Mouse (Mus musculus) forebrain, embryonic 11.5 days (tissue): Measurements from ENCODE around the gene Mpig6b. TPM values are rescaled to one million over a fixed set of nuclear protein-coding genes. Genes with fewer than 3 reads are reported as not detected.

Experiments used
- ATAC-seq: fragments of 200-750 bp; cut with Nextera tagmentation; replicated peaks from 2 replicates; pipeline ENCODE4 v1.8.0; 2017; ENCODE audit warnings: moderate TSS enrichment; ENCODE audit not compliant: low FRiP score
- DNase-seq: peaks from one replicate; pipeline ENCODE4 v3.0.0-alpha.2; 2017; ENCODE audit warnings: low spot score
- H3K27ac ChIP-seq: fragments of 300-500 bp; sonication (generic); 2 replicates; pipeline ENCODE4 v1.5.1; 2014; ENCODE audit warnings: low read depth, low read length
- H3K27me3 ChIP-seq: fragments of 300-500 bp; sonication (generic); 2 replicates; pipeline ENCODE4 v1.6.1; 2014; ENCODE audit warnings: mild to moderate bottlenecking, low read length, mixed read lengths; ENCODE audit not compliant: control insufficient read depth, insufficient read depth
- H3K36me3 ChIP-seq: fragments of 300-500 bp; sonication (generic); 2 replicates; pipeline ENCODE4 v1.6.1; 2014; ENCODE audit warnings: mild to moderate bottlenecking, low read length, moderate library complexity, mixed read lengths; ENCODE audit not compliant: control insufficient read depth, insufficient read depth
- H3K4me1 ChIP-seq: fragments of 300-500 bp; sonication (generic); replicated peaks from 2 replicates; pipeline ENCODE4 v1.6.1; 2014; ENCODE audit warnings: low read length, mixed read lengths; ENCODE audit not compliant: control insufficient read depth, insufficient read depth
- H3K4me2 ChIP-seq: fragments of 300-500 bp; sonication (generic); 2 replicates; pipeline ENCODE4 v1.6.1; 2014; ENCODE audit warnings: low read depth, mild to moderate bottlenecking, low read length, moderate library complexity, mixed read lengths; ENCODE audit not compliant: severe bottlenecking
- H3K4me3 ChIP-seq: fragments of 300-500 bp; sonication (generic); 2 replicates; pipeline ENCODE4 v1.5.1; 2014; ENCODE audit warnings: low read depth, low read length
- H3K9ac ChIP-seq: fragments of 300-500 bp; sonication (generic); 2 replicates; pipeline ENCODE4 v1.6.1; 2014; ENCODE audit warnings: low read length
- H3K9me3 ChIP-seq: fragments of 300-500 bp; sonication (generic); 2 replicates; pipeline ENCODE4 v1.6.1; 2016; ENCODE audit warnings: low read length, mixed read lengths; ENCODE audit not compliant: control insufficient read depth
- WGBS: fragments of 180-500 bp; shearing (Covaris S2); extraction: QIAGEN DNeasy Blood & Tissue Kit; methylation state at CpG from one replicate; pipeline ENCODE4 v1.1.7; 2014; 5-methylcytosine and 5-hydroxymethylcytosine counted together
- polyA plus RNA-seq: library from polyadenylated mRNA; unstranded; fragments of >200 nt; fragmentation: Nextera tagmentation; extraction: Ambion mirVana; gene quantifications from 2 replicates; pipeline ENCODE4 v1.2.1, GENCODE M21; 2014

The Mpig6b gene
- polyA plus RNA-seq, 1 experiment from 2014 or later = 1.3 TPM

DNA sequence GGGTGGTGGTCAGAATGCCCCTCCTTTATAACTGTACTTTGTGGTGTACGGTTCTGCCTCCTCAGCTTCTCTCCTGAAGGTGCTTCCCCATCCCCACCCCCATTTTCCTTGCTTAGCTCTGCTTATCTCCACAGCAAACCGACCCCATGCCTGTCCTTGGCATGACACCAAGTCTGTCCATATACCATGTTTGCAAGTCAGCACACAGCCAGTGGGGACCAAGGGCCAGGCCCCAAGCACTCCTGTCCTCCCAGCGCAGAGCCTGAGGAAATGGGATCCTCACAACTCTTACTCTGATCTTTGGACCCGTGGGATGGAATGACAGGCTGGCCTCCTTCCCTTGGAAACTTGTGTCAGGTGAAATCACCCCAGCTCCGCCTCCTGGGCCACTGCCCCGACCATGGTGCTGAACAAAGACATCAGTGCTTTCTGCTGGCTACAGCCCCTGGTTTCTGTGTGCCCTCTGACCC is 37.3 kb upstream of the Mpig6b start:
- Histone ChIP-seq H3K9ac (no peak overlapping the region), H3K9me3 (no peaks in the 10 kb centered on the region), H3K27me3 (no peaks in the 10 kb centered on the region), H3K4me2 (no peak overlapping the region), H3K4me3 (no peak overlapping the region), H3K27ac (no peak overlapping the region), H3K36me3 (peaks cover 7% of the 10 kb centered on the region), H3K4me1 (no peaks in the 10 kb centered on the region)
- DNase-seq (no peak), ATAC-seq (no peak)
- WGBS = 79% methylated on average over 6 of the region's 6 CpGs

DNA sequence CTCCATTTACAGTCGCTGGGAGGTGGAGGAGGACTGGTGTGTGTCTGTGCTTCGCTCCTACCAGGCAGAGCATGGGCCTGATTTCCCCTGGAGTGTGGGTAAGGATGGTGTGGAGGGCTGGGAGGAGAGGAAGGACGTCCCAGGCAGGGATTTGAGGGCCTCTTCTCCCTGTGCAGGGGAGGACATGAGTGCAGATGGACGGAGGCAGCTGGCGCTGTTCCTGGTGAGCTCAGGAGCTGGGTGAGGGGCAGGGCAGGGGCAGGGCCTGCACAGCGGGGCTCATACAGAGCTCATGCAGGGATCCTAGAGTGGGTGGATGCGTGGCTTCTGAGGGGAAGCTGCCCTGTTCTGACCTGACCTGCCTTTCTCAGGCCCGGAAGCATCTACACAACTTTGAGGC is 36.3 kb upstream of the Mpig6b start:
- Histone ChIP-seq H3K4me2 (no peak overlapping the region), H3K4me3 (no peak overlapping the region), H3K36me3 (peaks cover 7% of the 10 kb centered on the region), H3K9ac (no peak overlapping the region), H3K4me1 (no peaks in the 10 kb centered on the region), H3K27ac (no peak overlapping the region), H3K27me3 (no peaks in the 10 kb centered on the region), H3K9me3 (no peaks in the 10 kb centered on the region)
- DNase-seq = no peak
- 76% methylated on average over 8 of the region's 8 CpGs for WGBS
- ATAC-seq = no peak

- WGBS = 91% methylated on average over 11 of the region's 11 CpGs
- no peak overlapping the region for H3K4me3 ChIP-seq
- H3K27ac ChIP-seq = no peak overlapping the region
- no peaks in the 10 kb centered on the region for H3K4me1 ChIP-seq
- no peak overlapping the region for H3K9ac ChIP-seq
- H3K4me2 ChIP-seq = no peak overlapping the region
- DNase-seq (no peak), ATAC-seq (no peak)
- H3K36me3 ChIP-seq = peaks cover 7% of the 10 kb centered on the region
- H3K27me3 ChIP-seq = no peaks in the 10 kb centered on the region
- no peaks in the 10 kb centered on the region for H3K9me3 ChIP-seq
These were observed 35.2 kb upstream of the Mpig6b start for GRCm38 (mm10) chr17:35101161-35101560.

- Histone ChIP-seq H3K4me1 (no peaks in the 10 kb centered on the region), H3K9me3 (no peaks in the 10 kb centered on the region), H3K27me3 (no peaks in the 10 kb centered on the region), H3K36me3 (peaks cover 7% of the 10 kb centered on the region), H3K4me3 (no peak overlapping the region), H3K27ac (no peak overlapping the region), H3K9ac (no peak overlapping the region), H3K4me2 (no peak overlapping the region)
- DNase-seq (no peak), ATAC-seq (no peak)
- 78% methylated on average over 10 of the region's 10 CpGs for whole genome bisulfite sequencing
These were observed 34.3 kb upstream of the Mpig6b start for GRCm38 (mm10) chr17:35100196-35100765.

DNA sequence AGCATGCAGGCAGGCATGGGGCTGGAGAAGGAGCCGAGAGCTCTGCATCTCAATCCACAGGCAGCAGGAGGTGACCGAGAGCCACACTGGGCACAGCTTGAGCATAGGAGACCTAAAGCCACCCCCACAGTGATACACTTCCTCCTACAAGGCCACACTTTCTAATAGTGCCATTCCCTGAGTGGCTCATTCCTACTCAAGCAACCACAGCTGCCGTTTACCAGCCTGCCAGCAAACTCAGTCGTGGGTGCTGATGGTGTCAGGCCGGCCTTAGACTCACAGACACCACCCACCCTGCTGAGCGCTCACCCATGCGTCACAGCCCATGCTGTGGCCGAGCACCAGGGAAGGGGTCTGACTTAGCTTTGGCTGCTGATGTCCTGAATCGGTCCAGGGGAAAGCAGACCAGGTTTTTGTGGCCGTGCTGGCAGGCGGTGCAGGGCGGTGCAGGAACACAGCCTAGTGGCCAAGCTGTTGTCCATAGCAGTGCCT is 31.2 kb upstream of the Mpig6b start:
- H3K9me3 ChIP-seq = no peaks in the 10 kb centered on the region
- no peak overlapping the region for H3K4me3 ChIP-seq
- no peak overlapping the region for H3K9ac ChIP-seq
- DNase-seq = no peak
- no peak for ATAC-seq
- H3K27me3 ChIP-seq = no peaks in the 10 kb centered on the region
- WGBS = 85% methylated on average over 12 of the region's 12 CpGs
- peaks cover 5% of the 10 kb centered on the region for H3K36me3 ChIP-seq
- H3K4me1 ChIP-seq = no peaks in the 10 kb centered on the region
- no peak overlapping the region for H3K27ac ChIP-seq
- no peak overlapping the region for H3K4me2 ChIP-seq

- 88% methylated on average over 12 of the region's 12 CpGs for WGBS
- no peak overlapping the region for H3K4me3 ChIP-seq
These were observed 30.6 kb upstream of the Mpig6b start for GRCm38 (mm10) chr17:35096597-35096996.

DNA sequence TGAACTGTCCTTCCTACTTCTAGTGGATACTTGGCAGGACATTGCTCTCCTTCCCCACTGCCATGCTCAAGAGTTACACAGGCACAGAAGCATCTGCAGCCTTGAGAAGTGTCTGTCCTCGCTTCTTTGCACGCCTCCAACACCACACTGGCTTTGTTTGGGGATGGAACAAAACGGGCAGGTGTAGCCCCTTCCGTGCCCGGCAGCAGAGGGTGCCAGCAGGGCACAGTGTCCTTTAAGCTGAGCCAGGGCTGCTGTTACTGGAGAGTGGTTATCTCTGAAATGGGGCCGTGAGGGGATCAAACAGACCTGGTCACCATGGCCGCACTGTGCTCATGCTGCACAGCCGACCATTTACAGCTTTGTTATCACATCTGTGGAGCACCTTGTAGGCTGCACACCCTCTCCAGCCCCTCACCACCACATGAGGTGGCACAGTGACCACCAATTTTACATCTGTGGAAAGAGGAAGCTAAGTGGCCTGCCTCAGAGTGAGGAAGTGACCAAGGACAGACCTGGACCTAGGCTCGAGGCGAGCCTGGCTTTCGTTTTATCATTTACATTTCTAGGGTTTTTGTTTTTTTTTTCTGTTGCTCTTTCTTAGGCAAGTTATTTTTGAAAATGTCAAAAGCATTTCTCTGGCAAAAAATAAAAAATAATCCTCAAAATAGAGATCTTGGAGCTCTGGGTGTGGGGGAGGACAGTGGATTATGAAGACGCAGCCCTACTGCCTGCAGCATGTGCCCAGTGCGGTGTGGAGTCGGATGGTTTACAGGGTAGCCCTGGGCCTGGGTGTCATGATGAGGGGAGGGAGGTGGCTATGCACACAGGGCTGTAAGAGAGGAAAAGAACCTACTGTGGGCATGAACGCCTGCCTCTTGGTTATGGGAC is 28.7 kb upstream of the Mpig6b start:
- 91% methylated on average over 15 of the region's 15 CpGs for WGBS
- Histone ChIP-seq H3K4me2 (no peak overlapping the region), H3K36me3 (no peaks in the 10 kb centered on the region; the same call in 1 of the 2 replicates), H3K4me1 (peaks cover 6% of the 10 kb centered on the region; the same call in 1 of the 2 replicates), H3K9me3 (no peaks in the 10 kb centered on the region), H3K4me3 (no peak overlapping the region), H3K9ac (no peak overlapping the region), H3K27me3 (no peaks in the 10 kb centered on the region), H3K27ac (no peak overlapping the region)
- DNase-seq = no peak
- no peak for ATAC-seq

More at GRCm38 (mm10) chr17:35096597-35096996, 30.6 kb upstream of the Mpig6b start:
- Histone ChIP-seq H3K27me3 (no peaks in the 10 kb centered on the region), H3K9ac (no peak overlapping the region), H3K4me1 (no peaks in the 10 kb centered on the region), H3K27ac (no peak overlapping the region), H3K9me3 (no peaks in the 10 kb centered on the region), H3K36me3 (no peaks in the 10 kb centered on the region; the same call in 1 of the 2 replicates), H3K4me2 (no peak overlapping the region)
- no peak for DNase-seq
- ATAC-seq = no peak

DNA sequence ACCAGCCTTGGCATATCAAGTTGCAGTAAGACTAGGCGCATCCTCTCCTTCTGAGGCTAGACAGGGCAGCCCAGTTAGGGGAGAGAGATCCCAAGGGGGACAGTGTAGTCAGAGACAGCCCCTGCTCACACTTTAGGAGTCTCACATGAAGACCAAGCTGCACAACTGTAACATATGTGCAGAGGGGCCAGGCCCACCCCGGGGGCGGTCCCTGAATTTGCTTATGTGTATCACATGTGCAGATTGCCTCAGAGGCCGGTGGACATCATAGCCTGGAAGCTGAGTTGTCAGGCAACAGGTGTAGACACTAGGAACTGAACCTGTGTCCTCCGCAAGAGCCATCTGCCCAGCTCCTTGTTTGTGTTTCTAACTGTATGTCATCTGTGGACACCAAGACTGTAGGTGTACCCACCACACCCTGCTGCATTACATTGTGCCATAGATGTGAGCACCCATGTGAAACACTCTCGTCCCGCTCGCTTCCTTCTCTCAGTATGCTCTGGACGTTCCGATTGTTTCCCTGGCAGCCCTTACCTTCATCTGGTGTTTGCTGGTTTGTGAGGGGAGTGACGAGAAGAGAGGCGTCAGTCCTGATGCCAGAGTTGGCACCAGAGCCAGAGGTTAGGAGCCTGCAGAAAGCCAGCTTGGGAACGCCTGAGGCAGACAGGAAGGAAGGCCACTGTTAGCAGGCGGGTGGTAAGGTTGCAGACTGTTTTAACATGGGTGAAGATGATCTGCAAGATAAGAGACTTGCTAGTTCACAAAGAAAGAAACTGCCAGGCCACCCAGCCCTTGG is 26.6 kb upstream of the Mpig6b start:
- Histone ChIP-seq H3K9ac (no peak overlapping the region), H3K27ac (no peak overlapping the region), H3K36me3 (no peaks in the 10 kb centered on the region; the same call in 1 of the 2 replicates), H3K4me1 (peaks cover 6% of the 10 kb centered on the region; the same call in 1 of the 2 replicates), H3K27me3 (no peaks in the 10 kb centered on the region), H3K4me3 (no peak overlapping the region), H3K4me2 (no peak overlapping the region), H3K9me3 (no peaks in the 10 kb centered on the region)
- no peak for DNase-seq
- WGBS = 90% methylated on average over 14 of the region's 14 CpGs
- no peak for ATAC-seq
